Mouse (Mus musculus) kidney, adult 9 months (tissue): Measurements from ENCODE around the gene Cracr2b.
A peak's percentile ranks its signal among the peaks of the same experiment; 100 is the strongest.
"Not testable (repeated sequence)": the region's sequence is repeated elsewhere in the genome, so short reads cannot be mapped to it uniquely, and the experiment has no call there.

Source experiments
- DNase-seq: peaks from one replicate; pipeline ENCODE4 v3.0.0; 2022

Gene Cracr2b

DNA sequence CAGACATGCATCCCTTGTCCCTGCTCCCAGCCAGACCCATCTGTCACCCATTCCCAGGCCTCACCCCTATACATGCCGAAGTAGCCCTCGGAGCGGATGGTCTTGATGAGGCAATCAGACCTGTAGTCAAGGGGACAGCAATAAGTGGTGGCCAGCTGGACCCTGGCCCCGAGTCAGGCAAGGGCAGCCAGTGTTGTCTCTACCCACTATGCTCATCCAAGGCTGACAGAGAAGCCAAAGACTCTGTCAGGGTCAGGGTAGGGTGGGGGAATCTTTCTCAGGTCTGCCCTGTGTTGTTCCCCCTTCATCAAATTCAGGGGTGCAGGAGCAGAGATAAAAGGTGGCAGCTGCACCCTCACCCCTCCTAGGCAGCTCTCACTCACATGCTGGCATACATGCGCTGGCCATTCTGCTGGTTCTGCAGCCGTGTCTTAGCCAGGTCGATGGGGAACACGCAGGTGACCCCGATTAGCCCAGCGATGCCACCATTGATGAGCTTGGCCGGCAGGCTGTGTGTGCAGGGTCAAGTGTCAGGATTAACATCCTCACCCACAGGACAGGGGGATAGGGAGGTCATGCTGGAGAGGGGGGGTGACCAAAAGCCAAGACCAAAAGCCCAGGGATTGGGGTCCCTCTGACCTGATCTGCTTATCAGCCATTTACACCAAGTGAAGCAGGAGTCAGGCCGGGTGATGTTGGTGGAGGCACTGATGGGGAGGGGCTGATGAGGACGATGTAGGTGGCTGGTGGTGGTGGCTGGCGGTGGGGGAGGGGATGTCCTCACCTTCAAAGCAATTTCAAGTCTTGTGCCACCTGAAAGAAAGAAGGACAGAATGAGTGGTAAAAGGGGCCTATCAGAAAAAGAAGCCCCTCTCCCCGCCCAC lies 27.1 kb upstream of the Cracr2b start:
- no peak for DNase-seq

DNA sequence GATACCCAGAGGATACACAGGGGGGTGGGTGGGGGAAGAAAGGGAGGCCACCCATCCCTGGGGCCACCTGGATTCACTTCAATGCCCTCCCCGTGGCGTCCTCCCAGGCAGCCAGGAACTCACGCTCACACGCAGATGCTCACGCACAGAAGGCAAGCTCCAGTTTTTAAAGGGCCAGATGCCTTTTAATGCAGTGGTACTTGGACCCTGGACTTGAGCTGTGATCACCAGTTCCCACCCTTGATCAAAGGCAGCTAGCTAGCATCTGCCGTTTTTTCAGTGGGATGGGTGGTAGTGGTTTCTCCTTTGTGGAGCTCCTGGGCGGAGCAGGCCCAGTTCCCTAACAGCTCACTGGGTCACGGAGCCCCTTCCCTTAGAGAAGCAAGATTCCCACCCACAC lies 26.4 kb upstream of the Cracr2b start:
- no peak for DNase-seq

DNA sequence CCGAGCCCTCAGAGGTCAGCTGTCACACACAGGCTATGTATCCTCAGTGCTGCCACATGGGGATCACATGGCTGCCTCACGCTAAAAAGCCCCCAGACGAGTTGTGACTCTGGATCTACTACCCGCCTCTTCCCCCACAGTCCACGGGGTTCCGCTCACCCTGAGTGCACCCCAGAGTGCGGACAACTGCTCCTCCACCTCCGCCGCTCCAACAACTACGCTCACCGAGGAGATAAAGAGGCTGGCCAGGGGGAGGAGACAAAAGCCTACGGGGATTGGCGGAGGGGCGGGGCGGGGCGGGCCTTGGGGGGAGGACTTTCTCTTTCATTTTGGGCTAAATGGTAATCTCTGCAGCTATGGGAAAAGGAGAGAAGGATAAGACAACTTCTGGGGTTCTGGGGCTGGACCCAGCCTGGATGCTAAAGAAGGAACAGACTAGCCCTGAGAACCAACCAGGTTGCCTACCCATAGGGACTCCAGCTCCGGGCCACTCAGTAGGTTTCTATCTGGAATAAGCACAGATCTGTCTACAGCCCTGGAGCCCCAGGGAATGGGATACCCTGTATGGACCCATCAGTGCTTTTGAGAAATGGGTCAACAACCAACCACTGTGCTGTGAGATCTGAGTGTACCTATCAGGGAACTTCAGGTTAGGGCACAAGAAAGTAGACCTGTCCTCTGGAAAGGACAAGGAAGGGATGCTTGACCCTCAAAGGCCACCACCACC lies 25.6 kb upstream of the Cracr2b start:
- peak; percentile 54 for DNase-seq

DNA sequence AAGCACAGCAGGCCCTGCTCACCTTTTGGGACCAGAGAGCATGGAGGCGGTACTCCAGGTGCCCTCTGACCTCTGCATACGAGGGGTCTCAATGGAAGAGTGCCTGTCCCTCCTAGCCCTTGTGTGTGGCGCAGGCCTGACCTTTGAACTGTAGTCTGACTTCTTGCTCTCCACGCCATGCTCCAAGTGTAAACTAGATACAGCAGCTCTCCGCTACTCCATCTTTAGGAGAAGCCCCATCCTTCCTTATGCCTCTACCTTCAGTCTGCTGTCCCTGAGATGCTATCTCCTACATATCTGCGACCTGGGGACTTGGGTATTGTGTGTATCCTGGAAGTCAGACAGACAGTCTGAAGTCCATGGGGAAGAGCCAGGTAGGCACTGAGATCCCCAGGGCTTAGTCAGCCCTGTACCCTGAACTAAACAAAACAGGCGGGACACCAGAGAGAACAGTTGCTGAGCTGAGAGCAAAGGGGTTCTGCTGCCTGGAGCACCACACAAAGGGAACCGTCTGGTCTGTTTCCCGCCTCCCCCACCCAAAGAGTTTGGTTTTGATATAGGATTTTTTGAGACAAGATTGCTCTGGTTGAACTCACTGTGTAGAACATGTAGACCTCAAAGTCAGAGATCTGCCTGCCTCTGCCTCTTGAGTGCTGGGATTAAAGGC lies 24.9 kb upstream of the Cracr2b start:
- peak; percentile 44 for DNase-seq

DNA sequence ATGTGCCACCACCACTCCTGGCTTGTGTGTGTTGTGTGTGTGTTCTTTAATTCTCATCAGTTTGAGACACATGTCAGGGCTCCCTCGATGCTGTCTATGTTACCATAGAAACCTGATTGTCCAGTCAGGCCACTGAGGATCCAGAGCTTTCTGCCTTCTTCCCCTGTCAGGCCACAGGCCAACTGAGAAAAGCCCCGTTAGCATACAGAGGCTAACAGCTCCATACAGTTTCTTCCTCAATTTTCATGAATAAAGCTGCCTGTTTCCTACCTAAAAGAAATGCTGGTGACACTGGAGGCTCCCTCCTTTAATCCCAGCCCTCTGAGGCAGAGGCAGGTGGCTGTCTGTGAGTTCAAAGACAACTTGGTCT lies 24.4 kb upstream of the Cracr2b start:
- no peak for DNase-seq

DNA sequence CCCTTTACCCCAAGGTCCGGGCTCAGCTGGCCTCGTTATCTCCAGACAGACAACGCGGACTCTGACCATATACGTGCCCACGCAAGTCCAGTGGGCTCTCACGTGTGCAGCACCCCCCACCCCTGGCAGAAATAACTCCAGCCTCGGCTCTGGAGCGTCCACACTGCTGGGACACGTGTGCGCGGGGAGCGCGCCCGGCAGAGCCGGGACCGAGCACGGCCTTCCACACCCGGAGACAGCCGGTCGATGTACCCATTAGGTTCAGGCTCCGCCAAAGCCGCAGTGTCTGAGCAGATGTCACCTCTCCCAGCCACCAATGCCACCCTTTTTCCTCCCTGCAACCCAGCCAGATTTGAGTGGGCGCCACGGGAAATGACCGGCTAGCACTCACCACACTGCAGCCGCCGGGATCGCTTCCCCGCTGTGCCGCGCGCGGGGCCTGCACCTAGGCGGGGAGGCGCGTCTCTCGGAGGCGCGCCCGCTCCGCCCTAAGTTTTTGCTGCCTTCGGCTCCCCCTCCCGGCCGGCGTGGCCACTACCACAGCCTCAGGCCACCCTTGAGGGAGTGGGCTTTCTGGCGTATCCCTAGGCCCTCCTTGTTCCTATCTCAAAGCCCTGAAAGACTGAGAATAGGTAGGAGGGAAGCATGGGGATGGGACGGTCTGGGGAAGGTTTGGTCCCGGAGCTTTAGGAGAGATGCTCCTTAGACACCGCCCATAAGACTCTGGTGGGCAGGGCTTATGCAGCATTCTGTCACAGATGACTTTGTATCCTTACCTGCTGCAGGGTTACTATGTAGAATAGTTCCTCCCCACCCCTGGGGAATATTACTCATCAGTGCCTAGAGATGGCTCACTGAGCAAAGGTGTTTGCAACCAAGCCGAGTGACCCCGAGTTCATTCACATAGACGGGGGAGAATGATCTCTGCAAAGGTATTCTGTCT lies 23.4 kb upstream of the Cracr2b start, which contains the start of gene Slc25a22:
TSS of gene Slc25a22 (minus strand) at position 715 of the 943 bp plus-strand sequence.
- DNase-seq, result peak; percentile 77

DNA sequence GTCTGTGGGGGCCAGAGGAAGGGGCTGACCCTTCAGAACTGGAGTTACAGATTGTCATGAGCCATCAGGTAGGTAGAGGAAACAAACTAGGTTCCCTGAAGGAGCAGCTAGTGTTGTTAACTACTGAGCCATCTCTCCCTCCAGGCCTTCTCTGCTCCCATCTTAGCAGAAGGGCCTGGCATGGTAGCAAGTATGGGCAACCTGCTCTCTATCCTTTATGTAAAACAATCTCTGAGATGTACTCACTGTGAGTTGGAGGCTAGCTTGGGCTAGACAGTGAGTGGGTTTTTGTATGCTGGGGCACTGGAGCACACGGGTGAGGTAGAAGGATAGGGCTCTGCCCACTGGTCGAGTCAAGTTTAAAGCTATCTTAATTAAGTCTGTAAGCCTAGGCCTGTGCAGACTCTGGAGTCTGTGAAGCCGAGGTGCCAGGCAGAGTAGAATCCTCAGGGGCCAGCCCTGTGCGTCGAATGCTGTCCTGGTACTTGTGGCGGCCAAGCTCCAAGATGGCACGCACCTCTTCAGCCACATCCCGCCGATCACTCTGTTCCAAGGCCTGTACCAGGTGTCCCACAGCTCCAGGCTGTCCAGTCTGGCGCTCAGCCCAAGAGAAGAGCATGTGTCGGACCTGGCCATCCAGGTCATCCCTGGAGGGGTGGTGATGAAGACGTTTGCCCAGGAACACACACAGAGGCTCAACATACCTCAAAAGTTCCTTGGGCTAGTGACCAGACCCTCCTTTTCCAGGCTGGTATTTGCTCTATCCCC lies 22.5 kb upstream of the Cracr2b start:
- no peak for DNase-seq

DNA sequence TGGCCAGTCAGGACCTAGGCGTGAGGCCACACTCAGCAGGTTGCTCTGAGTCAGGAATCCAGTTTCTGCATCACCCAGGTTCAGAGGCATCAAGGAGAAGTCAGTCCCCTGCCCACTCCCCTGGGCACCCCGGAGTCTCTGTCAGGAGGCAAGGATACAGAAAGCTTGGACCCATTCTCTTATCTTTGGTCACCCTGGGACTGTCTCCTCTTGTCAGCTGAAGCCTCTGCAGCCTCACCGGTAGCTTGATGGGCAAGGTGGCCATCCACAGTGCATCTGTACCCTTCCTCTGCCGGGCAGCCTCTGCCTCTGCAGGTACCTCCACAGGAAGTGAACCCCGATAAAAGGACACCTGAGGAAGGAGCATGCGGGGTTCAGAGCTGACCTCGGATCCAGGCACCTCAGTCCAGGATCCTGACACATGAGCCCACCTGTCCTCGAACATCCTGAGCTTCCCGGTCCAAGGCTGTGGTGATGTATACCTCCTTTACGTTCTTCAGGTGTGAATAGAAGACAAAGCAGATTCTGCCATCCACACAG lies 21.7 kb upstream of the Cracr2b start:
- DNase-seq, result no peak

DNA sequence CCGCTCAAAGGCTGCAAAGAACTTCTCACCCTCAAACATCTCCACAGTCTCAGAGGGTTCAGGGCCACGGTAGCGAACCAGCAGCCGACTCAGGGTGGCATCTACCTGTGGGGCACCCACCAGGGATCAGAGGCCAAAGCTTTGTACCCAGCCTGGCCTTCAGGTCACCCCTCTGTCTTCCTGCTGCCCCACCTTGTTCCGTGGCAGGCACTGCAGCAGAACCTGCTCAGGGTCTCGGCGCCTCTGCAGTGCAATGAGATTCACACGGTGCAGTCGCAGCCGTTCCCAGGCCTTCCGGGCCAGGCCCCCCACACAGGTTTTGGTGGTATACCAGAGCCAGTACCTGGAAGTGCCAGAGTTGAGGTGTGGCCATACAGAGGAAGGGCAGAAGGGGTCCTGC lies 21.1 kb upstream of the Cracr2b start:
- DNase-seq, result no peak

DNA sequence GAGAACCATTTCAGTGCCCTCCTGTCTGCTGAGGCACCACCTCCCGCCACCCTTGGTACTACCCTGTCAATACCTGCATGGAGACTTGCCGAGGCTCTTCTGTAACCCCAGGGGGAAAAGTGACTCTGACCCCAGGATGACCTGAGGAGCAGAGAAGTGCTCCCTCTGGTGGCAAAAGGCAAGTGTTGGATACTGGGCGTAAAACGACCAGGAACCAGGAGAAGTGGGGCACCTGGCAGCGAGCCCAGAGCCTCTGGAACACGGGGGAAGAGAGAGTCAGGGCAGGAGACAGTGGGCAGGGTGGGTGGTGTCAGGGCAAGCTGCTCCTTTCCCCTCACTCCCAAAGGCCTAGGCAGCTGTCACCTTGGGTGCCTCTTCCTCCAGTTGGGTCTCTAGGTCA lies 20.3 kb upstream of the Cracr2b start:
- peak; percentile 70 for DNase-seq

DNA sequence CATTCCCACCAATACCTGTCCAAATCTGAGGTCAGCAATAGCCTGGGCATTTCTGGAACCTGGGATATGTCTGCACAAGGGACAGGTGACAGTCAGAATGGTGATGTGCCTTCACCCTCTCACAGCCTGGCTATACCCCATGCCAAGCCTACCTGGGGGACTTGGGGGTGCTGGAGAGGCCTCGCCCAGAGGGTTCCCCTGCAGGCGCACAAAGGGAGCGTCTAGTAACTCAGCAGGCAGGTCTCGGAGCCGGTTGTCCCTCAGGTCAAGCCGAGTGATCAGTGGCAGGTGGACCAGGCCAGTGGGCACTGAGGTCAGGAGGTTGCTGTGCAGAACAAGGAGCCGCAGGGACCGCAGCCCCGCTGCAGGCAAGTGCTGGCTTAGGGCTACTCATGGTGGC lies 19.4 kb upstream of the Cracr2b start:
- no peak for DNase-seq

DNA sequence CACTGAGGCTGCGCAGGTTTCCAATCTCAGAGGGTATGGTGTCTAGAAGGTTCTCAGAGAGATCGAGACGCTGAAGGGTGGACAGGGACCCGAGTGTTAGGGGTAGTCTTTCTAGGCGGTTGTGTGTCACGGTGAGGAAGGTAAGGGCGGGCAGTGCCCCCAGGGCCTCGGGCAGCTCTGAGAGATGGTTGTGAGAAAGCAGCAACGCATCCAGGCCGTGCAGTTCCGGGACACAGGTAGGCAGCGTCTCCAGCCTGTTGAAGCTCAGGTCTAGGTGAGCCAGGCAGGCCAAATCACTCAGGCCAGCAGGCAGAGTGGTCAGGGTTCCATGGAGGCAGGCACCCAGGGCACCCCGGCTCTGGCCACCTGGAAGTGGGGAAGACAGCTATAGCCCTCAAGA lies 18.7 kb upstream of the Cracr2b start:
- DNase-seq, result no peak

DNA sequence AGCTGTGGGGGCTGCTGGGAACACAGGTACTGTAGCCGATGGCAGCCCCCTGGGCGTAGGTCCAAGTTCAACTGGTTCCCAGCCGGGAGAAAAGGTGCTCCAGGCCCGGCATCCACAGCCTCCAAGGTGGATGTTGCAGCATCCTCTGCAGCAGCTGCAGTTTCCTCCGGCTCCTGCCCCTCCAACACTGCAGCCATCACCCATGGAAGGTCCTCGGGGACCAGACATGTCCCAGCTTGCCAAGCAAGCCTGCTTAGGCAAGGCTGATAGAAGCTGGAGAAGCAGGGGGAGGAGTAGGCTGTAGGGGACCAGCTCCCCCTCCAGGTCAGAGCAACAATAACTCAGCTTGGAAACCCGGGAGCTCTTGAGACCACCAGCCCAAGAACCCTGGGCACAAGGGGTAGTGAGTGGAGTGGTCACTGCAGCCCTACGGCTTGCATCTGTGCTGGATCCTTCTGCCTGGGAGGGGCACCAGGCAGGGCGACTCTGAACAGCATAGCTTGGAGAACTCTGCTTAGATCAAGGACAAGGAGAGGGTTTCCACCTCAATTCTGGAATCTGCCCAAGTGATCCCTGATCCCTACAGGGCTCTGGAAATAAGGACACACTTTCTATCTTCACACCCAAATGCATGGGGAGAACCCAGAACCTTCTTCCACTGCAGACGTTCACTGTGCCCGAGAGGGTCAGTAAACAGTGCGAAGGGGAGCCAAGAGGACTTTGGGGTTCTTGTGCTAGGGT lies 17.6 kb upstream of the Cracr2b start:
- DNase-seq, result no peak

DNA sequence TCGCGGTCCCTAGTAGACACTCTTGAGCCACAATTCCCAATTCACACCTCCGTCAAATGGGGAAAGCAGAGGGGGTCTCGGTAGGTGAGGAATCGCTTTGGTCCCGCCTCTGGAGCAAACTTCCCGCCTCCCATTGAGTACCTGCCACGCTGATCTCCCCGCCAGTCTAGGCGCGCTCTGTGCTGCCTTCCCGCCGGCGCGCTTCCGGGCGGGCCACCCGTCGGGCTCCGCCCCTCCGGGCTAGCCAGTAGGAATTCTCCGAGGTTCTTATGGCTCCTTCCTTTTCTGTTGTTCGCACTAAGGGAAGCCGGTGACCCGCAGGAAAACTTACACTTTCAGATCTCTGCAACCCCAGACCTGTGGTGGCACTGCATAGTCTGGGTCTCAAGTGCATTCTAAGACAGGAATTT lies 17.1 kb upstream of the Cracr2b start, which contains the start of gene Pidd1:
TSS of gene Pidd1 (minus strand) at position 198 of the 410 bp plus-strand sequence.
- no peak for DNase-seq

DNA sequence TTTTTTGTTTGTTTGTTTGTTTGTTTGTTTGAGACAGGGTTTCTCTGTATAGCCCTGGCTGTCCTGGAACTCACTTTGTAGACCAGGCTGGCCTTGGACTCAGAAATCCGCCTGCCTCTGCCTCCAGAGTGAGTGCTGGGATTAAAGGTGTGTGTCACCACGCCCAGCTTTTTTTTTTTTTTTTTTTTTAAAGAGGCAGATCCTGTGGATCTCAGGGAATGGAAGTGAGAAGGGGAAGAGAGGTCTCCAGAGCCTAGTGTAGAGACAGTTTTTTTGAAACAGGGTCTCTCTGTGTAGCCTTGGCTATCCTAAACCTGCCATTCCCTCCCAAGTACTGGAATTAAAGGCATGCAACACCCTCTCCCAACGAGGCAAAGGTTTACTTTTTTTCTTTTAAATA lies 14.5 kb upstream of the Cracr2b start:
- not testable (repeated sequence) for DNase-seq

DNA sequence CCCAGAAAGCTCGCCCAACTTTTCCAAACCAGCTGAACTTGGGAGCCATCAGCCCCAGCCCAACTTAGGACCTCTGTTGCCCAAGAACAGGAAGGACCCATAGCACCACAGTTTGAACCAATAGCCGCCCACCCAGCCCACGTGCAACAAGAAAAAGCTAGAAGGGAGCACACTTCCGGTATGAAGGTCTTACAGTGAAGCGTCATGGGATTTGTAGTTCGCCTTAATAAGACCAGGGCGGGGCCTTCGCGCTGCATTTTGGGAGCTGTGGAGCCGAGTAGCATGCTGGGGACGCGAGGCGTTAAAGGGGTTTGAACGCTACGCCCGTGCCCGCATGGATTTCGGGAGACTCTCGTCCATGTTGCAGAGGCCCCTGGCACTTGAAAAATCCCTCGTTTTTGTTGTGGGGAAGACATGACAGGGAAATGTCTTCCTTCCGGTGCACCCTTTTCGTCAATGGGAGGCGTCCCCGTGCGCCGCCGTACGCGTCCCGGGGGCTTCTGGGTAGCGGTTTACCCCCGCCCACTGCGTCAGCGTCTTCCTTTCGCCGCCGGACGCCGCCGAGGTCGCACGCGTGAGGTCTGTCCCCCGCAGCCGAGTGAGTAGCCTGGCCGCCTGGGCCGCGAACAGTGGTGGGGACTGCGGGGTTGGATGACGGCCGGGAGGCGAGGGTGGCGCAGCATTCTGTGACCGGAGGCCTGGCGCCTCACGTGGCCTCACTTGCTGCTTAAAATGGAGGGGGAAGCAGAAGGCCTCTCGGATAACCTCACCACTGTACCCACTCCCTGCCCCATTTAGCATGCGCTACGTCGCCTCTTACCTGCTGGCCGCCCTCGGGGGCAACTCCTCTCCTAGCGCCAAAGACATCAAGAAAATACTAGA lies 13.5 kb upstream of the Cracr2b start, which contains the start of gene Rplp2:
TSS of gene Rplp2 (plus strand) at position 261 of the 882 bp plus-strand sequence.
- DNase-seq, result peak; percentile 96

DNA sequence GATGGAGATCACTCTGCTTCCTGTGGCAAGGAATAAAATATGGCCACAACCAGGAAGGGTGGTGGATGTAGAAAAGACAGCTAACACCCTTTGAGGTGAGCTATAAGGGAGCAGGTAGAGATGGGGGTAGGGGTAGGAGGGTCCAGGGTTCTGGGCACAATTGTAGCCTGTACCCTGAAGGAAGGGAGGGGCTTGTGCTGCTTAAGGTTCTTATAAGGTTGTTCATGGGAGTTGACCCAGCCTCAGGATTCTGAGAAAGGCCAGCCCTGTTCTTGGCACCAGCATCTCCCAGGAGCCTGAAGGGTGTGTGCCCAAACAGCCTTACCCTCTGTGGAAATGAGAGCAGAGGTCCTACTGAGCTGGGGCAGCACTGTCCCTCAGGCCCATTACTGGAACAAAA lies 9.0 kb upstream of the Cracr2b start:
- DNase-seq, result no peak

DNA sequence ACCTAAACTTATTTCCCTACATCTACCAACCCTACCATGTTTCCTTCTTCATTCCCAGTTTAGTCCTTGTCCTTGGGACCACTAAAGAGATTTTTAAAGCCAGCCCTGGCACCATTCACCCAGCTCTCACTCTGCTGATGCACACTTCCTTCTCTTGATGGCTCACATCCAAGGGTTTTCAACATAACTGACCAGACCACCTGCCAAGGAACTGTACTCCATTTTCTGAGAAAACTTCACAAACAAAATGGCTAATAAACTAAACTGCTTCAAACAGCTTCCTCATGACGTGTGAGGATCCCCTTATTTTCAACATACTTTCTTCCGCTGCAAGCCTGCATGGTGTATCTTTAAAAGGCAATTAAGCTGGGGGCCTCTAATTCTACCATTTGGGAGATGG lies 7.3 kb upstream of the Cracr2b start:
- DNase-seq, result no peak

DNA sequence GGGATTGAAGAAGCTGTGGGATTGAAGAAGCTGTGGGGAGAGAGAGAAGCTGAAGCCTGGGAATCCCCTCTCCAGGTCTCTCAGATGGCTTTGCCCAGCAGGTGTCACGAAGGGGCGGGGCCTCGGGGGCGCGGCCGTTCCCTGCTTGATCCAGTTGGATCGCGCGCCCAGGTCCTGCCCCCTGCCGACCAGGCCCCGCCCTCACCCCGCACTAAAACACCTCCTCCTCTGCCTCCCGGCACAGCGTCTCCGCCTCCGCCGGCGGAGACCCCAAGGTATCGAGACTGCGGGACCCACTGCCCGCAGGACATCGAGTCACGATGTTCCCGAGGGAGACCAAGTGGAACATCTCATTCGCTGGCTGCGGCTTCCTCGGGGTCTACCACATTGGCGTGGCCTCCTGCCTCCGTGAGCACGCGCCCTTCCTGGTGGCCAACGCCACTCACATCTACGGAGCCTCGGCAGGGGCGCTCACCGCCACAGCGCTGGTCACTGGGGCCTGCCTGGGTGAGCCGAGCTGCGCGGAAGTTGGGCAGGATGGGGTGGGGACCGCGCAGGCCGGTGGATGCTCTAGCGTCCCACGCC lies 5.8 kb upstream of the Cracr2b start, which contains the start of gene Pnpla2:
TSS of gene Pnpla2 (plus strand) at position 232 of the 585 bp plus-strand sequence.
- DNase-seq, result peak; percentile 96
